Mouse (Mus musculus) macrophage (primary cell): ENCODE results near the gene Cacna1c. TPM values are rescaled to one million over a fixed set of nuclear protein-coding genes. Genes with fewer than 3 reads are reported as not detected.

ENCODE experiments used
- H3K27ac ChIP-seq: fragments of 350-480 bp; formaldehyde crosslinking; 2 replicates; pipeline ENCODE4 v1.9.0; 2021
- H3K36me3 ChIP-seq: fragments of 350-480 bp; formaldehyde crosslinking; 2 replicates; pipeline ENCODE4 v1.9.0; 2021; ENCODE audit errors: inconsistent target
- H3K4me3 ChIP-seq: fragments of 350-480 bp; formaldehyde crosslinking; 2 replicates; pipeline ENCODE4 v1.9.0; 2021; ENCODE audit errors: inconsistent target
- H3K79me2 ChIP-seq: fragments of 350-480 bp; formaldehyde crosslinking; 2 replicates; pipeline ENCODE4 v1.9.0; 2021; ENCODE audit errors: inconsistent target
- WGBS: methylation state at CpG from one replicate; pipeline ENCODE4 v1.1.7; 2026; ENCODE audit warnings: inconsistent platforms; ENCODE audit not compliant: missing documents; 5-methylcytosine and 5-hydroxymethylcytosine counted together
- polyA plus RNA-seq: library from polyadenylated mRNA; stranded (reverse); fragments of 250-400 nt; gene quantifications from 3 replicates; pipeline ENCODE4 v1.2.4, GENCODE M21; 2018; ENCODE audit warnings: inconsistent platforms

Gene Cacna1c
- polyA plus RNA-seq, 1 experiment from 2014 or later: not detected

DNA sequence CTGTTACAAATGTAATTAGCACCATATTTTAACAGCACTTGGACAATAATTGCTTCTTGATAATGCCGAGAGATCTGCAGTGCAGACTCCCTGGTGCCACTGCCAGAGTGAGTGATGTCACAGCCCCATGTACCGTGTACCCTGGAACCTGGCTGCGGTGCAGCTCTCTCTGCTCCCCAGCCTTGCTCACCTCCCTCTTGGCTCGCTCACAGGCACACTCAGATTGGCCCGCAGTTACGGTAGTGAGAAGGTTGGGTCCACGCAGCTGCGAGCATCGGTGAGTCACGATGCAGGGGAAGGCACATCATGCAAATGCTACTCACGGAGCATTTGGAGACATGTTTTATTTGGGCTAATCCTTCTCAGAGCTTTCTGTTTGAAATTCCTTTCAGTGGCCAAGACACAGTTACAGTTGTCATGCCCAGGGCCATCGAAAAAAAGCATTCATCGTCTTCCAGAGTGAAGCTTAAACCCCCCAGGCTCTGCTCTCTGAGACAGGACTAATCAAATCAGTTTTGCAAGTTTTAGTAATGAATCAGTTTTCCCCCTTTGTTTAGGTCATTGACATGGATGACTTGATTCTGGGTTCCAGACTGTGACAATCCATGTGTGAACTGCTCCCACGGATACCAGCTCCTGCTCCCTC lies 484.4 kb downstream of the Cacna1c start:
- WGBS: 95% methylated on average over 14 of the region's 14 CpGs
- H3K36me3 ChIP-seq: no peaks in the 10 kb centered on the region
- no peak overlapping the region for H3K4me3 ChIP-seq
- no peaks in the 10 kb centered on the region for H3K79me2 ChIP-seq
- no peak overlapping the region for H3K27ac ChIP-seq

DNA sequence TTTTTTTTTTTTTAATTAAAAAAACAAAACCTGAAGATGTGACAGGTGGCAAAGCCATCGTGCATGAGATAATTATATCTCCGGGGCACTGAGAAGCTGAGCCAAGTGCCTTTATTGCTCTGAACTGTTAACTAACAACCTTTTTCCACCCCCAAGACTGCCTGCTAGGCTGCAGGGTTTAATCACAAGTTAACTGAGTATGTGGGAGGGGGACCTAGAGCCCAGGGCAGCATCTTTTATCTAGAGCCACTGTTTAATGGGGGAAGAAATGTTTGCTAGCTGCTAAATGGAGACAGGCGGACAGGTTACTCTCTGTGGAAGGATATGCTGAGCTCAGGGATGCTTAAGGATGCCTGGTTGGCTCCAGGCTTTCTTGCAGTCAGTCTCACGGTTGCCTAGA lies 489.2 kb downstream of the Cacna1c start:
- Histone ChIP-seq H3K27ac (no peak overlapping the region), H3K36me3 (no peaks in the 10 kb centered on the region), H3K4me3 (no peak overlapping the region), H3K79me2 (no peaks in the 10 kb centered on the region)
- WGBS: 86% methylated on average over 4 of the region's 4 CpGs

GRCm38 (mm10) chr6:118705840-118706239 lies 490.4 kb downstream of the Cacna1c start:
- WGBS: 90% methylated on average over 7 of the region's 7 CpGs
- no peaks in the 10 kb centered on the region for H3K36me3 ChIP-seq

DNA sequence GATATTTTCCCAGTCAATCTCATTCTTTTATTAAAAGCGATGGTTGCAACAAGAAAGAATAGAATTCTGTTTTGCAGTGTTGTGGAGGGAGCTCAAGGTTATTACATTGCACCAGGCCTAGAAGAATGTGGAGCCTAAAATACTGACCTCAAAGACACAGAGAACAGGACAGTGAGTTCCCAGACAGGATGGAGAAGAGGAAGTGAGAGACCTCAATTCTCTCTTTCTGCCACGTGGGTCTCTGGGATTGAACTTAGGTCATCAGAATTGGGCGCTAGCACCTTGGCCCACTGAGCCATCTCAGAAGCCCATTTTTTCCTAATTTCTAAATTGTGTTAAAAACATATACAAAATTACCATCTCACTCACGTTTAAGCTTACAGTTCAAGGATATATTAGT lies 501.6 kb downstream of the Cacna1c start:
- WGBS: 59% methylated on average over 4 of the region's 4 CpGs
- H3K4me3 ChIP-seq: no peak overlapping the region
- H3K79me2 ChIP-seq: no peaks in the 10 kb centered on the region
- H3K36me3 ChIP-seq: no peaks in the 10 kb centered on the region
- H3K27ac ChIP-seq: no peak overlapping the region

More at GRCm38 (mm10) chr6:118705840-118706239, 490.4 kb downstream of the Cacna1c start:
- H3K27ac ChIP-seq: no peak overlapping the region
- H3K79me2 ChIP-seq: no peaks in the 10 kb centered on the region
- no peak overlapping the region for H3K4me3 ChIP-seq

DNA sequence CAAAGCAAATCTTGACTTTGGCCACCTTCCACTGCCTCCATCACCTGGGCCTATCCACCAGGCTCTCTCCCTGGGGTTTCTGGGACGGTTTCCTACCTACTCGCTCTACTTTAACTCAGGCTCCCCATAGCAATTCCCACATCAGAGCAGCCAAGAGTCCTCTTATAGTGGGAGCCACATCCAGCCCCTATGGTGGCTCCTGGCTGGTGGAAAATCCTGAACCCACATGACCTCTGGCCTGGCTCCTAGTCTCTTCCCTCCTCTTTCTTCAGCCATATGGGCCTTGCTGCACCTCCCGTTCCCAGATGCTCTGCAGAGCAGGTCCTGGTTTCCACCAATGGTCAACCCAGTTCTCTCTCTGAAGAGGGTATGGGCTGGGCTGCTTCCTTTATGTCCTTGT lies 506.8 kb downstream of the Cacna1c start:
- 90% methylated on average over 3 of the region's 3 CpGs for WGBS
- Histone ChIP-seq H3K79me2 (no peaks in the 10 kb centered on the region), H3K4me3 (no peak overlapping the region), H3K36me3 (no peaks in the 10 kb centered on the region), H3K27ac (no peak overlapping the region)

GRCm38 (mm10) chr6:118688856-118689255 lies 507.4 kb downstream of the Cacna1c start:
- Histone ChIP-seq H3K36me3 (no peaks in the 10 kb centered on the region), H3K27ac (no peak overlapping the region), H3K4me3 (no peak overlapping the region), H3K79me2 (no peaks in the 10 kb centered on the region)
- 84% methylated on average over 5 of the region's 5 CpGs for WGBS

DNA sequence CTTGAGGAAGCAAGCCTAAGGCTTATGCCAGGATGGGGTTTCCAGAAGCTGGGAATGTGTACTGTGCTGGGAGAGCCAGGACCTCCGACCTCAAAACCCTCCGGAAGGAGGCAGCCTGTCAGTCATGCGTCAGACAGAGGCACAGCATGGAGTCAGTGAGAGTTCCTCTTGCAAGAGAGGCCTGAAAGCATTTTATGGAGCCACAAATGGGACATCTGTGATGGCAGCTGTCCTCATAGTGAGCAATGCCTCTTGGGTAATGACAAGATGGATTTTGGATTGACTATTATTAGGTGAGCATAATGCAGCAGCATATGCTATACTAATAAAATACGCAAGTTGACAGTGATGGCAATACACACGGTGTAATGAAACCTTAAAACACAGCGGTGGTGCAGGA lies 515.4 kb downstream of the Cacna1c start:
- 90% methylated on average over 6 of the region's 6 CpGs for WGBS
- no peak overlapping the region for H3K27ac ChIP-seq
- H3K36me3 ChIP-seq: no peaks in the 10 kb centered on the region
- no peak overlapping the region for H3K4me3 ChIP-seq
- no peaks in the 10 kb centered on the region for H3K79me2 ChIP-seq

GRCm38 (mm10) chr6:118678031-118678430 lies 518.2 kb downstream of the Cacna1c start:
- no peak overlapping the region for H3K27ac ChIP-seq
- WGBS: 93% methylated on average over 10 of the region's 10 CpGs

GRCm38 (mm10) chr6:118677306-118677705 lies 518.9 kb downstream of the Cacna1c start:
- H3K27ac ChIP-seq: no peak overlapping the region
- H3K36me3 ChIP-seq: no peaks in the 10 kb centered on the region
- H3K4me3 ChIP-seq: no peak overlapping the region
- no peaks in the 10 kb centered on the region for H3K79me2 ChIP-seq
- 92% methylated on average over 6 of the region's 6 CpGs for WGBS

More at GRCm38 (mm10) chr6:118678031-118678430, 518.2 kb downstream of the Cacna1c start:
- H3K4me3 ChIP-seq: no peak overlapping the region
- no peaks in the 10 kb centered on the region for H3K36me3 ChIP-seq
- no peaks in the 10 kb centered on the region for H3K79me2 ChIP-seq

GRCm38 (mm10) chr6:118674781-118675180 lies 521.4 kb downstream of the Cacna1c start:
- H3K4me3 ChIP-seq: no peak overlapping the region
- 84% methylated on average over 4 of the region's 4 CpGs for WGBS

GRCm38 (mm10) chr6:118673974-118674695 lies 522.1 kb downstream of the Cacna1c start:
- Histone ChIP-seq H3K4me3 (no peak overlapping the region), H3K79me2 (no peaks in the 10 kb centered on the region), H3K36me3 (no peaks in the 10 kb centered on the region), H3K27ac (no peak overlapping the region)
- WGBS: 76% methylated on average over 12 of the region's 12 CpGs

More at GRCm38 (mm10) chr6:118674781-118675180, 521.4 kb downstream of the Cacna1c start:
- no peaks in the 10 kb centered on the region for H3K36me3 ChIP-seq
- no peak overlapping the region for H3K27ac ChIP-seq
- no peaks in the 10 kb centered on the region for H3K79me2 ChIP-seq

- 93% methylated on average over 4 of the region's 4 CpGs for WGBS
- H3K36me3 ChIP-seq: no peaks in the 10 kb centered on the region
- H3K27ac ChIP-seq: no peak overlapping the region
- no peak overlapping the region for H3K4me3 ChIP-seq
- H3K79me2 ChIP-seq: no peaks in the 10 kb centered on the region
Observed at GRCm38 (mm10) chr6:118653331-118653730, 542.9 kb downstream of the Cacna1c start.

DNA sequence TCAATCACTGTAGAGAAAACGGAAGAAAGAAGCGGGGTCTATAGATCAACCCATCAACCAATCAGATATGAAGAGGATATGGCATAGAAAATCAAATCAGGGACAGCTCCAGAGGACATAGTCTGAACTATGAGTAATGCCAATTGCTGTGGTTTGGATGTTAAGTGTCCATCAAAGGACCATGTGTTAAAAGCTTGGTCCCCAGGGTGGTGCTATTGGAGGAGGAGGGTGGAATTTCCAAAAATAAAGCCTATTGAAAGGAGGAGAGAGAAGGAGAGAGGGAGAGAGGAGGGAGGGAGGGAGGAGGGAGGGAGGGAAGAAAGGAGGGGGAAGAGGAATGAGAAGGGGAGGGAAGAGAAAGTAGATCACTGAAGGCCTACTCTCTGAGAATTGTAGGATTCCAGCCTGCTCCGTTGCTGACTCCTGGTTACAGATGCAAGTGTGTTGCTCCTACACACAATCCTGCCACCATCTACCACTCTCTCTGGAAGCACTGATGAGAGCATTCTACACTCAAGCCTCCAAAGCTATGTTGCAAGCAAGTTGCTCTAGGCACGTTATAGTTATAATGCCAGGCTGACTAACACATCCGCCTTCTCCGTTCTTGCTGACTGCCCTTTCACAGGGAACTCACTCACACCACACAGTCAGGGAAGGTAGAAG lies 547.0 kb downstream of the Cacna1c start:
- 92% methylated on average over 6 of the region's 6 CpGs for WGBS
- H3K79me2 ChIP-seq: no peaks in the 10 kb centered on the region
- H3K36me3 ChIP-seq: no peaks in the 10 kb centered on the region
- no peak overlapping the region for H3K4me3 ChIP-seq
- no peak overlapping the region for H3K27ac ChIP-seq

GRCm38 (mm10) chr6:118646265-118647061 lies 549.8 kb downstream of the Cacna1c start:
- H3K27ac ChIP-seq: no peak overlapping the region
- no peaks in the 10 kb centered on the region for H3K36me3 ChIP-seq
- H3K4me3 ChIP-seq: no peak overlapping the region
- no peaks in the 10 kb centered on the region for H3K79me2 ChIP-seq
- WGBS: 58% methylated on average over 14 of the region's 14 CpGs
